9 mouse cellular contexts compared by ENCODE assay signal in the genomic region with DNA sequence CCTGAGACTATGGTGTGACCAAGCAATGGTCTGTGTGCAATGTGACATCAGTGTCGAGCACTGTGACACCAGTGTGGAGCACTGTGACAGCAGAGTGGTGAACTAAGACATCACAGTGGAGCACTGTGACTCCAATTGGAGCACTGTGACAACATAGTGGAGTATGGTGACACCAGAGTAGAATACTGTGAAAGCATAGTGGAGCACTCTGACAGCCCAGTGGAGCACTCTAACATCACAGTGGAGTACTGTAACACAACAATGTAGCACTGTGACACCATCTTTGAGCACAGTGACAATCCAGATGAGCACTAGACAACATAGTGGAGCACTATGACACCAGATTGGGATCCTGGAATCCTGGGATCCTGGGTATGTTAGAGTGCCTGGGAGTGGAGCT.
A peak's percentile ranks its signal among the peaks of the same experiment; 100 is the strongest.
DNase-seq lines count a peak whose midpoint lies in the region; ATAC-seq and TF ChIP-seq lines count a peak whose summit lies in the region.
"Had no signal": no experiment of that assay in that cellular context is flagged by ENCODE, and none has a peak within 500 bp of the region (broad histone marks: within the 10 kb centered on the region; RNA-seq: fewer than 3 reads in every experiment).

No protein-coding gene starts in this region.

- H3K4me3 ChIP-seq in forebrain, embryonic 16.5 days (replicated peaks; ENCODE audit: low read length): no peak overlapping the region
- no peak overlapping the region for H3K4me3 ChIP-seq in forebrain, embryonic 13.5 days
- no peak overlapping the region for H3K4me3 ChIP-seq in hindbrain, postnatal 0 days (ENCODE audit: low read length)
- H3K4me3 ChIP-seq: hindbrain, embryonic 15.5 days had no signal

- TF ChIP-seq CTCF in hindbrain, postnatal 0 days (IDR thresholded peaks at IDR 0.05; ENCODE audit: low read depth): no peak

- peak; percentile 4 for DNase-seq in thymus, postnatal 4 days
- DNase-seq in thymus, postnatal 36 days: no peak
- no peak for DNase-seq in hindbrain, postnatal 0 days (ENCODE audit: low spot score)
- no peak for DNase-seq in layer of hippocampus, adult 9-10 months (ENCODE audit: low spot score)
- no peak for DNase-seq in frontal cortex, postnatal 10 days (ENCODE audit: low spot score in 2 of 2)

- H3K4me1 ChIP-seq in forebrain, embryonic 16.5 days (replicated peaks; ENCODE audit: control insufficient read depth, insufficient read depth, low read length): no peaks in the 10 kb centered on the region
- H3K4me1 ChIP-seq in forebrain, embryonic 13.5 days: no peaks in the 10 kb centered on the region
- H3K4me1 ChIP-seq in hindbrain, postnatal 0 days (ENCODE audit: insufficient read depth, low read length): no peaks in the 10 kb centered on the region
- H3K4me1 ChIP-seq: hindbrain, embryonic 15.5 days had no signal

- no peak overlapping the region for H3K9ac ChIP-seq in forebrain, embryonic 16.5 days (replicated peaks; ENCODE audit: low read depth, low read length)
- H3K9ac ChIP-seq in forebrain, embryonic 13.5 days: no peak overlapping the region
- no peak overlapping the region for H3K9ac ChIP-seq in hindbrain, postnatal 0 days (replicated peaks; ENCODE audit: low read length)
- H3K9ac ChIP-seq: hindbrain, embryonic 15.5 days had no signal

- H3K4me2 ChIP-seq in forebrain, embryonic 16.5 days (ENCODE audit: low read length): no peak overlapping the region
- no peak overlapping the region for H3K4me2 ChIP-seq in forebrain, embryonic 13.5 days
- no peak overlapping the region for H3K4me2 ChIP-seq in hindbrain, postnatal 0 days (ENCODE audit: low read depth, low read length)
- H3K4me2 ChIP-seq: hindbrain, embryonic 15.5 days had no signal

- no peaks in the 10 kb centered on the region for H3K27me3 ChIP-seq in forebrain, embryonic 16.5 days (replicated peaks; ENCODE audit: control insufficient read depth, insufficient read depth, low read length)
- H3K27me3 ChIP-seq in forebrain, embryonic 13.5 days: no peaks in the 10 kb centered on the region
- no peaks in the 10 kb centered on the region for H3K27me3 ChIP-seq in hindbrain, postnatal 0 days (ENCODE audit: insufficient read depth, low read length)
- H3K27me3 ChIP-seq: hindbrain, embryonic 15.5 days had no signal

- ATAC-seq in forebrain, embryonic 16.5 days: peak; percentile 33; the same call in 1 of the 2 replicates
- no peak for ATAC-seq in forebrain, embryonic 13.5 days
- ATAC-seq in hindbrain, postnatal 0 days: peak; percentile 51
- peak; percentile 53 for ATAC-seq in neutrophil, adult 5-6 weeks (ENCODE audit: extremely low read depth, insufficient number of reproducible peaks, low FRiP score, poor library complexity, severe bottlenecking)

- no peaks in the 10 kb centered on the region for H3K36me3 ChIP-seq in forebrain, embryonic 16.5 days (ENCODE audit: control insufficient read depth, insufficient read depth)
- no peaks in the 10 kb centered on the region for H3K36me3 ChIP-seq in forebrain, embryonic 13.5 days (ENCODE audit: poor library complexity, severe bottlenecking)
- no peaks in the 10 kb centered on the region for H3K36me3 ChIP-seq in hindbrain, postnatal 0 days (ENCODE audit: insufficient read depth, low read length)
- H3K36me3 ChIP-seq: hindbrain, embryonic 15.5 days had no signal

- WGBS in forebrain, embryonic 16.5 days: 85% methylated on average over 1 of the region's 1 CpGs
- WGBS in forebrain, embryonic 13.5 days: 87% methylated on average over 1 of the region's 1 CpGs
- whole genome bisulfite sequencing in hindbrain, postnatal 0 days: 86% methylated on average over 1 of the region's 1 CpGs

- peaks cover 3% of the 10 kb centered on the region; the same call in 1 of the 2 replicates for H3K9me3 ChIP-seq in forebrain, embryonic 16.5 days (ENCODE audit: control insufficient read depth, low read length)
- H3K9me3 ChIP-seq in forebrain, embryonic 13.5 days (replicated peaks): 0 out of 2 replicates have a peak, but pooled peaks cover 4% of the 10 kb centered on the region
- 0 out of 2 replicates have a peak, but pooled peaks cover 2% of the 10 kb centered on the region for H3K9me3 ChIP-seq in hindbrain, postnatal 0 days (ENCODE audit: low read length)
- H3K9me3 ChIP-seq: hindbrain, embryonic 15.5 days had no signal

- H3K27ac ChIP-seq in forebrain, embryonic 16.5 days (ENCODE audit: low read length): no peak overlapping the region
- no peak overlapping the region for H3K27ac ChIP-seq in forebrain, embryonic 13.5 days
- H3K27ac ChIP-seq in hindbrain, postnatal 0 days: no peak overlapping the region
- H3K27ac ChIP-seq: hindbrain, embryonic 15.5 days had no signal
